Mouse (Mus musculus) NIH3T3 (cell line): Measurements from ENCODE around the gene Dcdc2c.

Experiments
- DNase-seq: peaks from one replicate; pipeline ENCODE4 v3.0.0-alpha.2; 2012; ENCODE audit warnings: low read depth

Gene Dcdc2c

GRCm38 (mm10) chr12:28458786-28459185, 93.4 kb downstream of the Dcdc2c start:
- DNase-seq: no peak

DNA sequence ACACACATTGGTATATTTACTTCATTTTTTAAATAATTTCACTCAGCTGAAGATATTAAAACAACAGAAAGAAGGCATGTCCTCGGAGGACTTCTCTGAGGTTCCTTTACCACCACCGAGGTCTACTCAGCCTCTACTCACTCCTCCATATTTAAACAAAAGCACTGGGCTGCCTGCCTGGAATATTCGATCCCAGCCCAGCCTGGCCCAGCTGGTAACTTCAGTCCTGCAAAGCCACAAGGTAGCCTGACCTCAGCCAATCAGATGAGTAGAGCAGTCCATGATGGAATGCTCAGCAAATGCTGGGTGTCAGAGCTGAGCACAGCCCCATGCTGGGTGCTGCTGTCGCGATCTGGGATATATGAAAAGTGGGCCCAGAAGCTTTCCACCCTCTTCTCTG, 115.7 kb downstream of the Dcdc2c start:
- no peak for DNase-seq

DNA sequence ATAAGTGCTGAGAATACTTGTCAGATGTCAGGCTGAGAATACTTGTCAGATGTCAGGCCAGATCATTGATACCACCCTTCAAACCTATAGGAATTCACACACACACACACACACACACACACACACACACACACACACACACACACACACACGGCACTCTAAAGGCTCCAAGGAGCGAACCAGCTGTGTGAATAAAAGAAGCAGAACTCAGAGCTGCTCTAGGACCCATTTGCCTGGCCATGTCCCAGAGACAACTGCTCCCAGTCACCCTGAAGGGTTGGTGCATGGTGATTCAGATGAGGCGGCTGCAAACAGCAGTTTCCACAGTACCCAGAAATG, 119.5 kb downstream of the Dcdc2c start:
- DNase-seq: no peak

DNA sequence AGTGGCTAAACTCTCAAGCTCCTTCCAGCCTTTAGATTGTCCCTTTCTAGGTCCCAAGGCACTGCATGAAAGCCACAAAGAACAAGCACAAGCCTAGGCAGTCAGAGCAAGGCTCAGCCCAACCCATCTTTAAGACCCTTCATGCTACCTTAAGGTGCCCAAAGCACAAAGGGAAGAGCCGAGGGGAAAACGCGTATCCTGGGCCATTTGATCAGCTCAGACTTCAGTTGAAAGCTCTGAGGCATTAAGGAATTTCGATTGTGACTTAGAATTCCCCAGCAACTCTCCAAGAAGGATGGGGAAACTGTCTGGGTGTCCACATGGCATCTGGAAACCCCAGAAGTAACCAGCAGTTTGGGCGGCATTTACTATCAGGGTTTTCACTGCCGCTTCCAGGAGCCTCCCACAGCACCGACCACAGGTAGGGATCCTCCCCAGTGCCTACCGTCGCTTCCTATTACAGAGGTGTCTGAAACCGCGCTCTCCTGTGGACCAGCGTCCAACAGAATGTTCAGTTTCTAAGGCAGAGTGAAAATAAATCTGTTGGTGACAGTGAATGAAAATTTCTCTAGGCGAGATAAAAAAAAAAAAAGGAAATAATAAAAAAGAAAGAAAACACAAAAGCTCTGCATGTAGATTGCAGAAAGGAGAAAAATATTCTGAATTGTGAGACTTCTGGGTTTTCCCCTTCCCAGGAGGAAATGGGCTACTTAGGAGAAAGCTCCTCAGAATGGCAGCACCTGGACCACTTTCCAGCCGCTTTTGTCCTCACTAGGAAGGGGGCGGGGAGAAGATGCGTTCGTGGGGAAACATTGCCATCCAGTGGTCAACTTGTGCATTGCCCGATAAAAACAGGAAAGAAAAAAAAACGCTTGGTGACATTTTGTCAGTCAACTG, 120.1 kb downstream of the Dcdc2c start:
- DNase-seq: peak; percentile 76

DNA sequence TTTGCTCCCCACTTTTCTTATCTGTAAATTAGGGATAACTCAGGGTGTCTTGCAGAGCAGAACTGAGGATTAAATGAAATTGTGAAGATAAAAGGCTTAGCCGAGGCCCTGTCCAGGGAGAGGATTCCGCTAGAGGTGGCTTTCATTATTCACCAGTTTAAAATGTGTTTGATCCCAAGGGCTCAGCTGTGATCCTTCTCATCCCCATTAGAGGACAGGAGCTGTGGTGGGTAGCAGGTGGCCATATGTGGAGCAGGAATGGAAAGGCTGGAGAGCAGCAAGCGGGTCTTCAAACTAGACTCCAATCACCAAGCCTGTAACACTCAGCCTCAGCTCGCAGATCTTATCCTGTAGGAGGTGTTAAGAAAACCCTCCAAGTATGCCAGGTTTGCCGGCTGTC, 122.3 kb downstream of the Dcdc2c start:
- no peak for DNase-seq

- no peak for DNase-seq
Measured at GRCm38 (mm10) chr12:28416957-28417356, 135.2 kb downstream of the Dcdc2c start.

GRCm38 (mm10) chr12:28407656-28408405, 144.4 kb downstream of the Dcdc2c start:
- DNase-seq: no peak

DNA sequence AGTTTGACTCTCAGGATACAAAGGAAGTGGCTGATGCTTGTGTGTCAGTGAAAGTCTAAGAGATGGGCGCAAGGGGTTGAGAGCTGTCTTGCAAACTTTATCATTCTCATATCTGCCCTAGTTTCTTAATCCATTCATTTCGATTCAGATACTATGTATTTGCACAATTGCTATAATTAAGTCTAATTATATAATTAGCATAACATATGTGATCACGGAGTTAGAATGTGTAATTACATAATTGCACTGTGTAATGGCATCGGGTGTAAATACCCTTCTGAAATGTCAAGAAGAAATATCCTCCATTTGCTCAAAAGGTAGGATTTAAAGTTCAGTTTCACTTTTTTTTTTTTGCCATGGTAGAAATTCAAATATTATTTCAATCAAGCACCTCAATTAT, 149.9 kb downstream of the Dcdc2c start:
- DNase-seq: no peak

- DNase-seq: no peak
Measured at GRCm38 (mm10) chr12:28401372-28401771, 150.8 kb downstream of the Dcdc2c start.

- DNase-seq: no peak
Measured at GRCm38 (mm10) chr12:28392129-28392528, 160.1 kb downstream of the Dcdc2c start.
